Mouse (Mus musculus): ENCODE data around the gene Snx29.

The Snx29 gene

GRCm38 (mm10) chr16:11597769-11598168 is 275.1 kb downstream of the Snx29 start:
- DNase-seq (ENCODE audit: low spot score), result no peak

GRCm38 (mm10) chr16:11599523-11599922 is 276.8 kb downstream of the Snx29 start:
- DNase-seq (ENCODE audit: low spot score), result peak; percentile 30

GRCm38 (mm10) chr16:11601336-11602082 is 278.8 kb downstream of the Snx29 start:
- no peak for DNase-seq (ENCODE audit: low spot score)

GRCm38 (mm10) chr16:11603667-11604422 is 281.1 kb downstream of the Snx29 start:
- DNase-seq (ENCODE audit: low spot score), result no peak

GRCm38 (mm10) chr16:11612526-11613126 is 289.9 kb downstream of the Snx29 start:
- no peak for DNase-seq (ENCODE audit: low spot score)

GRCm38 (mm10) chr16:11614401-11615014 is 291.8 kb downstream of the Snx29 start:
- no peak for DNase-seq (ENCODE audit: low spot score)

GRCm38 (mm10) chr16:11615633-11616032 is 292.9 kb downstream of the Snx29 start:
- DNase-seq (ENCODE audit: low spot score), result peak; percentile 25

- DNase-seq (ENCODE audit: low spot score), result no peak
Observed at GRCm38 (mm10) chr16:11619951-11620350, 297.2 kb downstream of the Snx29 start.

- DNase-seq (ENCODE audit: low spot score), result no peak
Observed at GRCm38 (mm10) chr16:11621042-11621441, 298.3 kb downstream of the Snx29 start.

- no peak for DNase-seq (ENCODE audit: low spot score)
Observed at GRCm38 (mm10) chr16:11621664-11622063, 299.0 kb downstream of the Snx29 start.

- no peak for DNase-seq (ENCODE audit: low spot score)
Observed at GRCm38 (mm10) chr16:11623032-11623431, 300.3 kb downstream of the Snx29 start.

- DNase-seq (ENCODE audit: low spot score), result no peak
Observed at GRCm38 (mm10) chr16:11624121-11624520, 301.4 kb downstream of the Snx29 start.

GRCm38 (mm10) chr16:11626004-11626481 is 303.3 kb downstream of the Snx29 start:
- DNase-seq (ENCODE audit: low spot score), result no peak

- no peak for DNase-seq (ENCODE audit: low spot score)
Observed at GRCm38 (mm10) chr16:11626616-11627015, 303.9 kb downstream of the Snx29 start.

- DNase-seq (ENCODE audit: low spot score), result no peak
Observed at GRCm38 (mm10) chr16:11627866-11628638, 305.3 kb downstream of the Snx29 start.

GRCm38 (mm10) chr16:11629704-11630103 is 307.0 kb downstream of the Snx29 start:
- no peak for DNase-seq (ENCODE audit: low spot score)

- no peak for DNase-seq (ENCODE audit: low spot score)
Observed at GRCm38 (mm10) chr16:11630489-11630888, 307.8 kb downstream of the Snx29 start.

- no peak for DNase-seq (ENCODE audit: low spot score)
Observed at GRCm38 (mm10) chr16:11632205-11632747, 309.6 kb downstream of the Snx29 start.

GRCm38 (mm10) chr16:11636196-11636733 is 313.6 kb downstream of the Snx29 start:
- no peak for DNase-seq (ENCODE audit: low spot score)

- DNase-seq (ENCODE audit: low spot score), result no peak
Observed at GRCm38 (mm10) chr16:11636902-11637301, 314.2 kb downstream of the Snx29 start.

GRCm38 (mm10) chr16:11637794-11638193 is 315.1 kb downstream of the Snx29 start:
- no peak for DNase-seq (ENCODE audit: low spot score)

Measured in layer of hippocampus, adult 9-10 months (tissue).